Mouse (Mus musculus): ENCODE data around the gene Rsph9. TPM values are rescaled to one million over a fixed set of nuclear protein-coding genes. Genes with fewer than 3 reads are reported as not detected.
A peak's percentile ranks its signal among the peaks of the same experiment; 100 is the strongest.

Gene Rsph9
- polyA plus RNA-seq (2015; fragmentation: Nextera tagmentation; extraction: Ambion mirVana) = 50.0 and 50.3 TPM in 2 replicates

- H3K36me3 ChIP-seq = peaks cover 14% of the 10 kb centered on the region
- no peaks in the 10 kb centered on the region for H3K27me3 ChIP-seq
- ATAC-seq (ENCODE audit: low FRiP score, low read depth) = peak; percentile 94
- 5% methylated on average over 37 of the region's 37 CpGs for WGBS
- peak within 1 kb of the TSS; percentile 51 for H3K4me3 ChIP-seq
- peak within 1 kb of the TSS; percentile 52 for H3K9ac ChIP-seq
- no peaks in the 10 kb centered on the region for H3K9me3 ChIP-seq
- peak within 1 kb of the TSS; percentile 82 for H3K4me2 ChIP-seq
- H3K27ac ChIP-seq (replicated peaks) = peak within 1 kb of the TSS; percentile 61
- peaks cover 19% of the 10 kb centered on the region for H3K4me1 ChIP-seq (replicated peaks)
These were observed at the start of gene Rsph9 for GRCm38 (mm10) chr17:46143578-46144423. Gene Rsph9, minus strand, starts transcription at chr17:46144216.

GRCm38 (mm10) chr17:46188829-46189228 is 44.8 kb upstream of the Rsph9 start:
- WGBS = 97% methylated on average over 2 of the region's 2 CpGs
- no peak overlapping the region for H3K4me3 ChIP-seq
- ATAC-seq (ENCODE audit: low FRiP score, low read depth) = no peak

GRCm38 (mm10) chr17:46182273-46182672 is 38.3 kb upstream of the Rsph9 start:
- Histone ChIP-seq H3K27me3 (no peaks in the 10 kb centered on the region), H3K4me2 (no peak overlapping the region), H3K9ac (no peak overlapping the region), H3K9me3 (no peaks in the 10 kb centered on the region), H3K4me3 (no peak overlapping the region), H3K27ac (replicated peaks) (no peak overlapping the region), H3K36me3 (peaks cover 85% of the 10 kb centered on the region), H3K4me1 (replicated peaks) (no peaks in the 10 kb centered on the region)
- ATAC-seq (ENCODE audit: low FRiP score, low read depth) = no peak
- WGBS = 88% methylated on average over 4 of the region's 4 CpGs

More at GRCm38 (mm10) chr17:46188829-46189228, 44.8 kb upstream of the Rsph9 start:
- H3K27ac ChIP-seq (replicated peaks) = no peak overlapping the region
- peaks cover 66% of the 10 kb centered on the region for H3K36me3 ChIP-seq
- no peaks in the 10 kb centered on the region for H3K9me3 ChIP-seq
- no peak overlapping the region for H3K9ac ChIP-seq
- no peaks in the 10 kb centered on the region for H3K27me3 ChIP-seq
- H3K4me2 ChIP-seq = no peak overlapping the region
- H3K4me1 ChIP-seq (replicated peaks) = no peaks in the 10 kb centered on the region

GRCm38 (mm10) chr17:46170538-46170937 is 26.5 kb upstream of the Rsph9 start:
- no peak for ATAC-seq (ENCODE audit: low FRiP score, low read depth)
- Histone ChIP-seq H3K27ac (replicated peaks) (no peak overlapping the region), H3K4me3 (no peak overlapping the region), H3K4me2 (no peak overlapping the region), H3K36me3 (peaks cover 73% of the 10 kb centered on the region), H3K27me3 (no peaks in the 10 kb centered on the region), H3K9me3 (no peaks in the 10 kb centered on the region), H3K4me1 (replicated peaks) (no peaks in the 10 kb centered on the region), H3K9ac (no peak overlapping the region)
- WGBS = 74% methylated on average over 3 of the region's 3 CpGs

- Histone ChIP-seq H3K27me3 (no peaks in the 10 kb centered on the region), H3K36me3 (peaks cover 84% of the 10 kb centered on the region), H3K4me3 (no peak overlapping the region), H3K4me2 (no peak overlapping the region), H3K27ac (replicated peaks) (no peak overlapping the region), H3K9ac (no peak overlapping the region), H3K4me1 (replicated peaks) (no peaks in the 10 kb centered on the region), H3K9me3 (no peaks in the 10 kb centered on the region)
- WGBS = 96% methylated on average over 5 of the region's 5 CpGs
- no peak for ATAC-seq (ENCODE audit: low FRiP score, low read depth)
These were observed 24.8 kb upstream of the Rsph9 start for GRCm38 (mm10) chr17:46168768-46169167.

GRCm38 (mm10) chr17:46168318-46168717 is 24.3 kb upstream of the Rsph9 start:
- Histone ChIP-seq H3K4me1 (replicated peaks) (peaks cover 1% of the 10 kb centered on the region), H3K36me3 (peaks cover 83% of the 10 kb centered on the region), H3K9ac (no peak overlapping the region), H3K9me3 (no peaks in the 10 kb centered on the region), H3K27ac (replicated peaks) (no peak overlapping the region), H3K4me3 (no peak overlapping the region), H3K27me3 (no peaks in the 10 kb centered on the region), H3K4me2 (no peak overlapping the region)
- WGBS = 68% methylated on average over 5 of the region's 5 CpGs
- no peak for ATAC-seq (ENCODE audit: low FRiP score, low read depth)

- H3K4me2 ChIP-seq = no peak overlapping the region
- whole genome bisulfite sequencing = 79% methylated on average over 11 of the region's 11 CpGs
- H3K9me3 ChIP-seq = no peaks in the 10 kb centered on the region
- H3K4me1 ChIP-seq (replicated peaks) = peaks cover 14% of the 10 kb centered on the region
- no peak overlapping the region for H3K27ac ChIP-seq (replicated peaks)
- H3K36me3 ChIP-seq = peaks cover 70% of the 10 kb centered on the region
- no peak overlapping the region for H3K4me3 ChIP-seq
- H3K9ac ChIP-seq = no peak overlapping the region
- H3K27me3 ChIP-seq = no peaks in the 10 kb centered on the region
- no peak for ATAC-seq (ENCODE audit: low FRiP score, low read depth)
These were observed 23.0 kb upstream of the Rsph9 start for GRCm38 (mm10) chr17:46167014-46167413.

- peaks cover 66% of the 10 kb centered on the region for H3K36me3 ChIP-seq
- no peak for ATAC-seq (ENCODE audit: low FRiP score, low read depth)
These were observed 22.3 kb upstream of the Rsph9 start for GRCm38 (mm10) chr17:46166270-46166669.

GRCm38 (mm10) chr17:46165460-46165859 is 21.4 kb upstream of the Rsph9 start:
- no peak for ATAC-seq (ENCODE audit: low FRiP score, low read depth)
- no peaks in the 10 kb centered on the region for H3K9me3 ChIP-seq
- H3K27me3 ChIP-seq = no peaks in the 10 kb centered on the region
- no peak overlapping the region for H3K9ac ChIP-seq
- H3K4me3 ChIP-seq = no peak overlapping the region
- WGBS = 92% methylated on average over 12 of the region's 12 CpGs
- H3K4me1 ChIP-seq (replicated peaks) = peaks cover 22% of the 10 kb centered on the region
- H3K27ac ChIP-seq (replicated peaks) = no peak overlapping the region
- peaks cover 61% of the 10 kb centered on the region for H3K36me3 ChIP-seq
- no peak overlapping the region for H3K4me2 ChIP-seq

More at GRCm38 (mm10) chr17:46166270-46166669, 22.3 kb upstream of the Rsph9 start:
- H3K9ac ChIP-seq = no peak overlapping the region
- H3K27me3 ChIP-seq = no peaks in the 10 kb centered on the region
- H3K9me3 ChIP-seq = no peaks in the 10 kb centered on the region
- H3K4me1 ChIP-seq (replicated peaks) = peaks cover 22% of the 10 kb centered on the region
- WGBS = 90% methylated on average over 5 of the region's 5 CpGs
- no peak overlapping the region for H3K4me3 ChIP-seq
- H3K4me2 ChIP-seq = no peak overlapping the region
- H3K27ac ChIP-seq (replicated peaks) = no peak overlapping the region

- Histone ChIP-seq H3K4me3 (no peak overlapping the region), H3K27me3 (no peaks in the 10 kb centered on the region), H3K36me3 (peaks cover 58% of the 10 kb centered on the region), H3K9ac (no peak overlapping the region), H3K27ac (replicated peaks) (no peak overlapping the region), H3K4me1 (replicated peaks) (peaks cover 29% of the 10 kb centered on the region), H3K4me2 (no peak overlapping the region), H3K9me3 (no peaks in the 10 kb centered on the region)
- WGBS = 96% methylated on average over 10 of the region's 10 CpGs
- ATAC-seq (ENCODE audit: low FRiP score, low read depth) = no peak
These were observed 20.8 kb upstream of the Rsph9 start for GRCm38 (mm10) chr17:46164791-46165190.

- Histone ChIP-seq H3K4me2 (no peak overlapping the region), H3K4me3 (no peak overlapping the region), H3K36me3 (peaks cover 53% of the 10 kb centered on the region), H3K27ac (replicated peaks) (no peak overlapping the region), H3K9me3 (no peaks in the 10 kb centered on the region), H3K27me3 (no peaks in the 10 kb centered on the region), H3K4me1 (replicated peaks) (peaks cover 32% of the 10 kb centered on the region), H3K9ac (no peak overlapping the region)
- WGBS = 96% methylated on average over 8 of the region's 8 CpGs
- no peak for ATAC-seq (ENCODE audit: low FRiP score, low read depth)
These were observed 20.3 kb upstream of the Rsph9 start for GRCm38 (mm10) chr17:46164301-46164700.

- H3K36me3 ChIP-seq = peaks cover 42% of the 10 kb centered on the region
- no peak overlapping the region for H3K4me3 ChIP-seq
- H3K9ac ChIP-seq = no peak overlapping the region
- H3K4me2 ChIP-seq = 0 out of 2 replicates have a peak overlapping the region, but pooled peaks have one; percentile 11
- no peak overlapping the region for H3K27ac ChIP-seq (replicated peaks)
- ATAC-seq (ENCODE audit: low FRiP score, low read depth) = no peak
- no peaks in the 10 kb centered on the region for H3K9me3 ChIP-seq
- peaks cover 32% of the 10 kb centered on the region for H3K4me1 ChIP-seq (replicated peaks)
- WGBS = 87% methylated on average over 9 of the region's 9 CpGs
- H3K27me3 ChIP-seq = no peaks in the 10 kb centered on the region
These were observed 19.0 kb upstream of the Rsph9 start for GRCm38 (mm10) chr17:46162951-46163421.

All from hindbrain, embryonic 15.5 days (tissue).